Mouse (Mus musculus) lung, adult 2 months (tissue): Measurements from ENCODE around the gene Lrrc75b.

ENCODE experiments used
- CTCF ChIP-seq: fragments of 200-500 bp; IDR thresholded peaks from 2 replicates; pipeline ENCODE4 v1.5.1; 2011; ENCODE audit warnings: mild to moderate bottlenecking, low read length, control low read depth; ENCODE audit not compliant: insufficient read depth
- POLR2A ChIP-seq: fragments of 200-500 bp; IDR thresholded peaks from 2 replicates; pipeline ENCODE4 v1.6.1; 2011; ENCODE audit warnings: low read depth, mild to moderate bottlenecking, control low read depth, low read length, borderline replicate concordance; ENCODE audit errors: extremely low read depth

DNA sequence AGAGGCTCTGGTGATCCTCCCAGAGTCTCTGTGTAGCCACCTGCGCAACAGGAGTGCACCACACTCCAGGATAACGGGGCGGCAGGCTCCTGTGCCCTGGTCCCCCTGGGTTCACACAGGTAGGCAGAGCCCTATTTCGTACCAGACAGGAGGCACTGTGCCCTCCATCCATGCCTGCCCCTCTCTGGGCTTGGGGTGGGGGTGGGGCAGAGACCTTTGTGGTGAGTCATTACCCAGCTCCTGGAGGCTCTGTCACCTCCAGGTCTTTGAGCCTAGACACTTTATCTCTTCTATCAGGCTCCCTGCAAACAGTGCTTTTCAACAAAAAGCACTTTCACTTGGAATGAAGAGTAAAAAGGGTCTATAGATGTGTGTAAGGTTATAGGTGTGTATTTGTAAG lies 8.7 kb upstream of the Lrrc75b start:
- no peak for TF ChIP-seq CTCF
- TF ChIP-seq POLR2A = no peak
